Mouse (Mus musculus): ENCODE results near the gene Pex10.

The Pex10 gene

GRCm38 (mm10) chr4:155090147-155090546 is 23.3 kb downstream of the Pex10 start:
- no peak for ATAC-seq (ENCODE audit: insufficient number of reproducible peaks, low FRiP score, low TSS enrichment)

- no peak for ATAC-seq (ENCODE audit: insufficient number of reproducible peaks, low FRiP score, low TSS enrichment)
Measured at GRCm38 (mm10) chr4:155090688-155091449, 24.1 kb downstream of the Pex10 start.

GRCm38 (mm10) chr4:155092718-155093430 is 26.1 kb downstream of the Pex10 start:
- ATAC-seq (ENCODE audit: insufficient number of reproducible peaks, low FRiP score, low TSS enrichment) = peak; percentile 64; the same call in 1 of the 2 replicates

- no peak for ATAC-seq (ENCODE audit: insufficient number of reproducible peaks, low FRiP score, low TSS enrichment)
Measured at GRCm38 (mm10) chr4:155093431-155094149, 26.8 kb downstream of the Pex10 start.

- ATAC-seq (ENCODE audit: insufficient number of reproducible peaks, low FRiP score, low TSS enrichment) = no peak
Measured at GRCm38 (mm10) chr4:155094565-155094964, 27.7 kb downstream of the Pex10 start.

GRCm38 (mm10) chr4:155095238-155095900 is 28.6 kb downstream of the Pex10 start:
- peak; percentile 40 for ATAC-seq (ENCODE audit: insufficient number of reproducible peaks, low FRiP score, low TSS enrichment)

- ATAC-seq (ENCODE audit: insufficient number of reproducible peaks, low FRiP score, low TSS enrichment) = no peak
Measured at GRCm38 (mm10) chr4:155095967-155096366, 29.2 kb downstream of the Pex10 start.

GRCm38 (mm10) chr4:155097452-155097851 is 30.6 kb downstream of the Pex10 start:
- ATAC-seq (ENCODE audit: insufficient number of reproducible peaks, low FRiP score, low TSS enrichment) = no peak

GRCm38 (mm10) chr4:155098572-155098971 is 31.8 kb downstream of the Pex10 start:
- ATAC-seq (ENCODE audit: insufficient number of reproducible peaks, low FRiP score, low TSS enrichment) = no peak

GRCm38 (mm10) chr4:155107886-155108285 is 41.1 kb downstream of the Pex10 start:
- ATAC-seq (ENCODE audit: insufficient number of reproducible peaks, low FRiP score, low TSS enrichment) = no peak

- ATAC-seq (ENCODE audit: insufficient number of reproducible peaks, low FRiP score, low TSS enrichment) = no peak
Measured at GRCm38 (mm10) chr4:155109471-155109870, 42.7 kb downstream of the Pex10 start.

GRCm38 (mm10) chr4:155113766-155114410 is 47.1 kb downstream of the Pex10 start:
- no peak for ATAC-seq (ENCODE audit: insufficient number of reproducible peaks, low FRiP score, low TSS enrichment)

- ATAC-seq (ENCODE audit: insufficient number of reproducible peaks, low FRiP score, low TSS enrichment) = no peak
Measured at GRCm38 (mm10) chr4:155116607-155117006, 49.8 kb downstream of the Pex10 start.

GRCm38 (mm10) chr4:155117396-155117978 is 50.7 kb downstream of the Pex10 start:
- no peak for ATAC-seq (ENCODE audit: insufficient number of reproducible peaks, low FRiP score, low TSS enrichment)

GRCm38 (mm10) chr4:155118278-155118677 is 51.5 kb downstream of the Pex10 start:
- ATAC-seq (ENCODE audit: insufficient number of reproducible peaks, low FRiP score, low TSS enrichment) = no peak

- ATAC-seq (ENCODE audit: insufficient number of reproducible peaks, low FRiP score, low TSS enrichment) = no peak
Measured at GRCm38 (mm10) chr4:155120038-155120437, 53.2 kb downstream of the Pex10 start.

GRCm38 (mm10) chr4:155120583-155120982 is 53.8 kb downstream of the Pex10 start:
- no peak for ATAC-seq (ENCODE audit: insufficient number of reproducible peaks, low FRiP score, low TSS enrichment)

- ATAC-seq (ENCODE audit: insufficient number of reproducible peaks, low FRiP score, low TSS enrichment) = no peak
Measured at GRCm38 (mm10) chr4:155121222-155121621, 54.4 kb downstream of the Pex10 start.

Measured in cerebellum, adult (tissue).